Mouse (Mus musculus): ENCODE results near the gene Nrl. TPM values are rescaled to one million over a fixed set of nuclear protein-coding genes. Genes with fewer than 3 reads are reported as not detected.
A peak's percentile ranks its signal among the peaks of the same experiment; 100 is the strongest.

The Nrl gene
- total RNA-seq, 2 experiments from 2014 or later: not detected

DNA sequence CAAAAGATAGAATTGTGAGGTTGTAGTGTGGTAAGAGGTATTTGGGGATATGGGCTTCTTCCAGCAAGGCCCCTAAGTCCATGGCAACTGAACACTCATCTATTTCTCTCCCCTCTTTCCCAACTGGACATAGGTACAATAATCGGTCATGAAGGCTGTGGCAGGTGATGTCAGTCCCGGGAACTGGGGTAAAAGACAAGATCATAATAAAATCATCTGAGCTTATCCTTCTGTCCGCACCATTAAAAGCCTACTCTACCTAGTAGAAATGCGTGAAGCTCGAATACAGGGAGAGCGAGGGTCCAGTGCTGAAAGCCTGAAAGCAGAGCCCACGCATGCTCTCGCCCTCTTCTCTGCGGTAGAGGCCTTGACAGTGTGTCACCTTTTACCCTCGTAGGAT is 45.2 kb downstream of the Nrl start:
- DNase-seq: no peak

DNA sequence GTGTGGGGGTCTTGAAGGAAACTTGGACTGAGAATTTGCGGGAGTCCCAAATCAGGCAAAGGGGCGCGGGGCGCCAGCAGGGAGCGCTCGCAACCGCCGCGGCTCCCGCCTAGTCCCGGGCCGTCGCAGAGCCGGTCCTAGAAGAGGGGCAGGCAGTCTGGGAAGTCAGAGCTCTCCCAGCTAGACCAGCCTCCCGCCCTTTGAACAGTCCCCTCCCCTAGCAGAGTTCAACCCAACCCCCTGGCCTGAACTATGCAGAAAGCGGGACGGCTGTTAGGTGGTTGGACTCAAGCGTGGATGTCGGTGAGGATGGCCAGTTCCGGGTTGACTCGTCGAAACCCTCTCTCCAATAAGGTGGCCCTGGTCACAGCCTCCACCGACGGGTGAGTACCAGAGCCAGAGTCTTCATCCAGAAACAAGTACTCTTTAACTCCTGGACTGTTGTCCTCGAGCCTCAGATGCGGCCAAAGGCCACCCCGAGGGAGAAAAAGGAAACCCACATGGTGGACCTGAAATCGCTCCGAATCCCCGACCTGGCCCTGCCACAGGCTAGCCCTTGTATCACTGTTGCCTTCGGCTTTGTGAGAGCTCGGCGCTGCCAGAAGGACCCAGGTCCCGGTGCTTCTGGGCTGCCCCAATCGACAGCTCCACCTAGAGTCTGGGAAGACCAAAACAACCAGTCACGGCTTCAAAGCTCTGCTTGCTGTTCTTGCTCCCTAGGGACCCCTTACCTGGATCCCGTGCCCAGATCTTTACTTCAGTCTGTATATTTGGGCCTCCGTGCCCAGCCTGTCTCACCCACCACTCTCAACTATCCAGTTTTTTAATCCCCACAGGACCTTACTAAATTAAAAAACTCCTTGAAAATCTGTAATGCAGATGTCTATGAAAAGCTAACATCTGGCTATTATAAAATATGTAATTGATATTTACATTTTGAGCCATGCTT is 45.9 kb downstream of the Nrl start, which contains the start of gene Dhrs4:
Dhrs4 (plus strand) TSS at position 108 of the 949 bp plus-strand sequence.
- DNase-seq: peak; percentile 81 to 88

DNA sequence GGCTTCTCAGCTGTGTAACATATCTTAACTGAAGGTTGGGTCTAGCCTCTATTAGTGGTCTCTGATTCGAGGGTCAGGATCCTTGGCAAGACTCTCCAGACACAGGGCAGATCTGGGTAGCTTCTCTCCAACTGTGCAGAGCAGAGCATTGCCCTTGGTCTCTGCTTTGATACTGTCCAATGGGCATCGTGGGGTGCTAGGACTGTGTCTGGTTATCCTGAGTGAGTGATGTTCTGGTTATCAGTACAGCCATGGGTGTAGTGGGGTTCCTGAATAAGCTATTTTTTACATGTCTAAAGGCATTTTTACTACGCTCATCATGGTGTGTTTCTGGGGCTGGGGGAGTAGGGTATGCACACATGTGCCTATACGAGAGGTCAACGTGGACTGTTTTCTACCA is 47.0 kb downstream of the Nrl start:
- DNase-seq: no peak

DNA sequence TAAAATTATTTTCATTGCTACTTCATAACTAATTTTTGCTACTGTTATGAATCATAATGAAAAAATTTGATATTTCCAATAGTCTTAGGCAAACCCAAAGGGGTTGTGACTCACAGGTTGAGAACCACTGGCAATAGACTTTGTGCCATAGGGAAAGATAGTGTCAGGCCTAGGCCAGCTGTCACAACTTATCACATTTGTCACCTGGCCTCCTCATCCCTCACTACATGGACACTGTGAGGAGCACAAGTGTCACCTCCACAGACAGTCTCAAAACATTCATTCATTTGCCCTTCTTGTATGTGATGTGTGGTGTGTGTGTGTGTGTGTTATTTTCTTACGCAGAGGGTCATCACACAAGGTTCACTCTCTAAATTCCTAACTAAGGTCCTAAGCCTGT is 47.4 kb downstream of the Nrl start:
- no peak for DNase-seq

DNA sequence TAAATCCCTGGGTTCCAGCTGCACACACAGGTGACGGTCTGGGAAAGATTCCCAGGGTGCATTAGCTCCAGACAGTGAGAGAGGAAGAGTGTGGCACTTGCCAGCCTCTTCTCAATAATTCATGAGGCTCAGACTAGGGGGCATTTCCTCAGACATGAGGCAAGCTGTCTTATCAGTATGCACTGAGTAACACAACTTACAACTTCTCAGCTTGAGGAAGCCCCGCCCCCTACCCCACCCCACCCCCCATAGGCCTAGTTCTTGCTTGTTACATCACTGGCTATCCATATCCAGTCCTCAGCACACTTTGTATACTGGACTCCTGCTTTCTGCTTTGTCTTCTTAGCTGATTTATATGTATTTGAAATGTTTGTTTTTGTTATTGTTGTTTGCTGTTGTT is 49.1 kb downstream of the Nrl start:
- no peak for DNase-seq

DNA sequence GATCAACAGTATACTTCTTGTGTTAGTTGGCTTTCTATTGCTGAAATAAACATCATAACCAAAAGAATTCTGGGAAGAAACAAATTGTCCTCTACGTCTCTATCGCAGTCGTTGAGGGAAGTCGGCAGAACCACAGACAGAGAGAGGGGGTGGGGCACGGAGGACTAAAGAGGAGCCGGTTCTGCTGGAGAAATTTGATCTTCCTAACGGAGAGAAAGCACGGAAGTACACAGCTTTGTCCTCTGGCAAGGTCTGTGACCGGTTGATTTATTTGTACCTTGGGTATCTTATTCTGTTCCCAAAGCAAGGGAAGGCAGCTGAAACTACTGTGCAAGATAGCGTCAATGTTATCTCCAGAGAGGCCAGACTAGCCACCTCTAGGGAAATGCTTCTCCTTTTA is 54.0 kb downstream of the Nrl start:
- no peak for DNase-seq

GRCm38 (mm10) chr14:55469821-55470220 is 55.0 kb downstream of the Nrl start:
- DNase-seq: no peak

- no peak for DNase-seq
Measured at GRCm38 (mm10) chr14:55469041-55469440, 55.7 kb downstream of the Nrl start.

Other genes with a start within 250 kb of the Nrl start
- 10 to 100 TPM; 90.2 to 91.6 TPM for gene Dhrs4, start 46.2 kb downstream of the Nrl start, total RNA-seq (2021)
- gene Carmil3, start 34.3 kb downstream of the Nrl start, total RNA-seq (2021): 1 to 10 TPM; 3.6 to 4.6 TPM
- gene Cpne6, start 14.5 kb downstream of the Nrl start, total RNA-seq (2021): not detected
- gene Pck2, start 15.3 kb upstream of the Nrl start, total RNA-seq (2021): 10 to 100 TPM; 29.4 to 39.9 TPM
- gene Dcaf11, start 35.0 kb upstream of the Nrl start, total RNA-seq (2021): 100 to 1,000 TPM; 110 to 139 TPM
- gene A730061H03Rik, start 35.4 kb upstream of the Nrl start, total RNA-seq (2021): 1 to 10 TPM in 1 of 2 experiments, not detected in 1; 1.0 TPM
- gene Fitm1, start 50.6 kb upstream of the Nrl start, total RNA-seq (2021): 1 to 10 TPM in 1 of 2 experiments, under 1 TPM in 1; 0.63 to 1.5 TPM
- gene Psme1, start 53.1 kb upstream of the Nrl start, total RNA-seq (2021): 100 to 1,000 TPM; 203 to 361 TPM
- gene Emc9, start 60.3 kb upstream of the Nrl start, total RNA-seq (2021): 10 to 100 TPM; 28.0 to 45.9 TPM
- 100 to 1,000 TPM; 311 to 396 TPM for gene Psme2, start 66.1 kb upstream of the Nrl start, total RNA-seq (2021)
- gene Rnf31, start 66.7 kb upstream of the Nrl start, total RNA-seq (2021): 10 to 100 TPM; 33.7 to 33.9 TPM
- 10 to 100 TPM; 30.3 to 30.6 TPM for gene Irf9, start 78.6 kb upstream of the Nrl start, total RNA-seq (2021)
- gene Rec8, start 93.1 kb upstream of the Nrl start, total RNA-seq (2021): 1 to 10 TPM; 5.8 to 6.6 TPM
- 100 to 1,000 TPM; 112 to 157 TPM for gene Ipo4, start 111.0 kb upstream of the Nrl start, total RNA-seq (2021)
- gene Gm49378, start 112.9 kb upstream of the Nrl start, total RNA-seq (2021): not detected
- gene Tm9sf1, start 118.8 kb upstream of the Nrl start, total RNA-seq (2021): 10 to 100 TPM; 83.2 to 98.1 TPM
- 1 to 10 TPM; 1.6 to 1.7 TPM for gene Tssk4, start 125.2 kb upstream of the Nrl start, total RNA-seq (2021)
- gene Mdp1, start 135.5 kb upstream of the Nrl start, total RNA-seq (2021): 10 to 100 TPM; 43.6 to 76.9 TPM
- 10 to 100 TPM; 26.6 to 28.9 TPM for gene Gmpr2, start 147.0 kb upstream of the Nrl start, total RNA-seq (2021)
- 100 to 1,000 TPM; 335 to 393 TPM for gene Nedd8, start 147.1 kb upstream of the Nrl start, total RNA-seq (2021)
- gene Tinf2, start 156.8 kb upstream of the Nrl start, total RNA-seq (2021): 10 to 100 TPM; 30.8 to 35.6 TPM
- gene Tgm1, start 188.9 kb upstream of the Nrl start, total RNA-seq (2021): under 1 TPM; 0.26 TPM
- 10 to 100 TPM; 17.2 to 25.1 TPM for gene Rabggta, start 197.3 kb upstream of the Nrl start, total RNA-seq (2021)
- gene Dhrs1, start 220.7 kb upstream of the Nrl start, total RNA-seq (2021): 10 to 100 TPM; 72.7 to 73.2 TPM
- 10 to 100 TPM; 17.3 to 20.7 TPM for gene Nop9, start 220.7 kb upstream of the Nrl start, total RNA-seq (2021)
- gene Cideb, start 233.5 kb upstream of the Nrl start, total RNA-seq (2021): 1 to 10 TPM in 1 of 2 experiments, under 1 TPM in 1; 0.93 to 1.3 TPM
- gene Ltb4r2, start 236.4 kb upstream of the Nrl start, total RNA-seq (2021): not detected
- under 1 TPM; 0.66 to 0.79 TPM for gene Ltb4r1, start 241.0 kb upstream of the Nrl start, total RNA-seq (2021)